Mouse (Mus musculus): Measurements from ENCODE around the gene Rgmb. TPM values are rescaled to one million over a fixed set of nuclear protein-coding genes. Genes with fewer than 3 reads are reported as not detected.

The Rgmb gene
- polyA plus RNA-seq, 1 experiment from 2014 or later = 140 TPM

- 54% methylated on average over 15 of the region's 15 CpGs for WGBS
These were observed 26.6 kb downstream of the Rgmb start for GRCm38 (mm10) chr17:15804008-15804812.

GRCm38 (mm10) chr17:15799195-15799793 is 31.5 kb downstream of the Rgmb start:
- Histone ChIP-seq H3K27me3 (no peaks in the 10 kb centered on the region), H3K36me3 (no peaks in the 10 kb centered on the region), H3K4me3 (no peak overlapping the region), H3K4me2 (replicated peaks) (no peak overlapping the region), H3K27ac (no peak overlapping the region), H3K4me1 (no peaks in the 10 kb centered on the region), H3K9ac (no peak overlapping the region), H3K9me3 (replicated peaks) (no peaks in the 10 kb centered on the region; the same call in 1 of the 2 replicates)
- 46% methylated on average over 3 of the region's 3 CpGs for WGBS
- no peak for ATAC-seq (ENCODE audit: low FRiP score)

More at GRCm38 (mm10) chr17:15804008-15804812, 26.6 kb downstream of the Rgmb start:
- no peaks in the 10 kb centered on the region for H3K27me3 ChIP-seq
- ATAC-seq (ENCODE audit: low FRiP score) = peak; percentile 20; the same call in 1 of the 2 replicates
- peaks cover 18% of the 10 kb centered on the region for H3K4me1 ChIP-seq
- H3K4me3 ChIP-seq = no peak overlapping the region
- no peak overlapping the region for H3K9ac ChIP-seq
- no peaks in the 10 kb centered on the region; the same call in 1 of the 2 replicates for H3K9me3 ChIP-seq (replicated peaks)
- no peak overlapping the region for H3K27ac ChIP-seq
- no peak overlapping the region for H3K4me2 ChIP-seq (replicated peaks)
- H3K36me3 ChIP-seq = peaks cover 22% of the 10 kb centered on the region

GRCm38 (mm10) chr17:15790716-15791115 is 40.1 kb downstream of the Rgmb start:
- Histone ChIP-seq H3K36me3 (no peaks in the 10 kb centered on the region), H3K4me3 (no peak overlapping the region), H3K4me2 (replicated peaks) (no peak overlapping the region), H3K9ac (no peak overlapping the region), H3K27ac (no peak overlapping the region), H3K4me1 (no peaks in the 10 kb centered on the region), H3K9me3 (replicated peaks) (no peaks in the 10 kb centered on the region), H3K27me3 (no peaks in the 10 kb centered on the region)
- WGBS = 88% methylated on average over 8 of the region's 8 CpGs
- ATAC-seq (ENCODE audit: low FRiP score) = no peak

GRCm38 (mm10) chr17:15787036-15787435 is 43.8 kb downstream of the Rgmb start:
- H3K36me3 ChIP-seq = no peaks in the 10 kb centered on the region
- no peak overlapping the region for H3K4me2 ChIP-seq (replicated peaks)
- H3K9me3 ChIP-seq (replicated peaks) = no peaks in the 10 kb centered on the region
- H3K9ac ChIP-seq = no peak overlapping the region
- H3K27me3 ChIP-seq = no peaks in the 10 kb centered on the region
- no peak for ATAC-seq (ENCODE audit: low FRiP score)
- no peaks in the 10 kb centered on the region for H3K4me1 ChIP-seq
- H3K4me3 ChIP-seq = no peak overlapping the region
- no peak overlapping the region for H3K27ac ChIP-seq
- 31% methylated on average over 3 of the region's 3 CpGs for WGBS

GRCm38 (mm10) chr17:15777979-15778378 is 52.9 kb downstream of the Rgmb start:
- 92% methylated on average over 6 of the region's 6 CpGs for WGBS
- Histone ChIP-seq H3K27ac (no peak overlapping the region), H3K36me3 (no peaks in the 10 kb centered on the region), H3K4me3 (no peak overlapping the region), H3K4me1 (no peaks in the 10 kb centered on the region), H3K27me3 (no peaks in the 10 kb centered on the region), H3K9me3 (replicated peaks) (no peaks in the 10 kb centered on the region; the same call in 1 of the 2 replicates), H3K4me2 (replicated peaks) (no peak overlapping the region), H3K9ac (no peak overlapping the region)
- ATAC-seq (ENCODE audit: low FRiP score) = no peak

- 80% methylated on average over 5 of the region's 5 CpGs for WGBS
- H3K9me3 ChIP-seq (replicated peaks) = no peaks in the 10 kb centered on the region; the same call in 1 of the 2 replicates
These were observed 54.5 kb downstream of the Rgmb start for GRCm38 (mm10) chr17:15776349-15776748.

GRCm38 (mm10) chr17:15774565-15775215 is 56.1 kb downstream of the Rgmb start:
- Histone ChIP-seq H3K27me3 (no peaks in the 10 kb centered on the region), H3K27ac (no peak overlapping the region), H3K4me1 (no peaks in the 10 kb centered on the region), H3K9me3 (replicated peaks) (no peaks in the 10 kb centered on the region; the same call in 1 of the 2 replicates), H3K9ac (no peak overlapping the region), H3K36me3 (peaks cover 16% of the 10 kb centered on the region), H3K4me3 (no peak overlapping the region), H3K4me2 (replicated peaks) (no peak overlapping the region)
- 83% methylated on average over 5 of the region's 5 CpGs for WGBS
- ATAC-seq (ENCODE audit: low FRiP score) = no peak

More at GRCm38 (mm10) chr17:15776349-15776748, 54.5 kb downstream of the Rgmb start:
- Histone ChIP-seq H3K4me2 (replicated peaks) (no peak overlapping the region), H3K9ac (no peak overlapping the region), H3K4me3 (no peak overlapping the region), H3K4me1 (no peaks in the 10 kb centered on the region), H3K36me3 (peaks cover 3% of the 10 kb centered on the region; the same call in 1 of the 2 replicates), H3K27me3 (no peaks in the 10 kb centered on the region), H3K27ac (no peak overlapping the region)
- ATAC-seq (ENCODE audit: low FRiP score) = no peak

GRCm38 (mm10) chr17:15773956-15774355 is 56.9 kb downstream of the Rgmb start:
- no peaks in the 10 kb centered on the region for H3K4me1 ChIP-seq
- peaks cover 20% of the 10 kb centered on the region for H3K36me3 ChIP-seq
- no peak for ATAC-seq (ENCODE audit: low FRiP score)
- 84% methylated on average over 6 of the region's 6 CpGs for WGBS
- H3K4me3 ChIP-seq = no peak overlapping the region
- no peak overlapping the region for H3K27ac ChIP-seq
- H3K9ac ChIP-seq = no peak overlapping the region
- no peaks in the 10 kb centered on the region for H3K27me3 ChIP-seq
- no peak overlapping the region for H3K4me2 ChIP-seq (replicated peaks)
- no peaks in the 10 kb centered on the region; the same call in 1 of the 2 replicates for H3K9me3 ChIP-seq (replicated peaks)

- Histone ChIP-seq H3K27ac (no peak overlapping the region), H3K4me3 (no peak overlapping the region), H3K27me3 (no peaks in the 10 kb centered on the region), H3K36me3 (peaks cover 58% of the 10 kb centered on the region), H3K9ac (no peak overlapping the region), H3K4me1 (no peaks in the 10 kb centered on the region), H3K4me2 (replicated peaks) (no peak overlapping the region), H3K9me3 (replicated peaks) (no peaks in the 10 kb centered on the region)
- ATAC-seq (ENCODE audit: low FRiP score) = no peak
- WGBS = 81% methylated on average over 7 of the region's 7 CpGs
These were observed 61.6 kb downstream of the Rgmb start for GRCm38 (mm10) chr17:15769081-15769724.

GRCm38 (mm10) chr17:15761191-15761590 is 69.6 kb downstream of the Rgmb start:
- peaks cover 63% of the 10 kb centered on the region for H3K36me3 ChIP-seq
- no peaks in the 10 kb centered on the region for H3K9me3 ChIP-seq (replicated peaks)
- 94% methylated on average over 8 of the region's 8 CpGs for WGBS
- no peak overlapping the region for H3K27ac ChIP-seq
- H3K4me1 ChIP-seq = no peaks in the 10 kb centered on the region
- H3K4me2 ChIP-seq (replicated peaks) = no peak overlapping the region
- H3K4me3 ChIP-seq = no peak overlapping the region
- ATAC-seq (ENCODE audit: low FRiP score) = no peak
- H3K9ac ChIP-seq = no peak overlapping the region
- no peaks in the 10 kb centered on the region for H3K27me3 ChIP-seq

All from hindbrain, embryonic 12.5 days (tissue).